Mouse (Mus musculus): ENCODE results near the gene Polm.

GRCm38 (mm10) chr11:5873192-5873591 is 35.4 kb upstream of the Polm start:
- TF ChIP-seq TAL1 (IDR thresholded peaks at IDR 0.05; ENCODE audit: low read length): no peak
- TF ChIP-seq GATA1 (IDR thresholded peaks at IDR 0.05; ENCODE audit: low read length): no peak

Measured in erythroblast, embryonic 14.5 days (primary cell).